Mouse (Mus musculus): ENCODE measurements around the gene Hps3. TPM values are rescaled to one million over a fixed set of nuclear protein-coding genes. Genes with fewer than 3 reads are reported as not detected.
"Not testable (repeated sequence)": the region's sequence is repeated elsewhere in the genome, so short reads cannot be mapped to it uniquely, and the experiment has no call there.

The Hps3 gene
- polyA plus RNA-seq, 1 experiment from 2014 or later: 10.0 TPM

DNA sequence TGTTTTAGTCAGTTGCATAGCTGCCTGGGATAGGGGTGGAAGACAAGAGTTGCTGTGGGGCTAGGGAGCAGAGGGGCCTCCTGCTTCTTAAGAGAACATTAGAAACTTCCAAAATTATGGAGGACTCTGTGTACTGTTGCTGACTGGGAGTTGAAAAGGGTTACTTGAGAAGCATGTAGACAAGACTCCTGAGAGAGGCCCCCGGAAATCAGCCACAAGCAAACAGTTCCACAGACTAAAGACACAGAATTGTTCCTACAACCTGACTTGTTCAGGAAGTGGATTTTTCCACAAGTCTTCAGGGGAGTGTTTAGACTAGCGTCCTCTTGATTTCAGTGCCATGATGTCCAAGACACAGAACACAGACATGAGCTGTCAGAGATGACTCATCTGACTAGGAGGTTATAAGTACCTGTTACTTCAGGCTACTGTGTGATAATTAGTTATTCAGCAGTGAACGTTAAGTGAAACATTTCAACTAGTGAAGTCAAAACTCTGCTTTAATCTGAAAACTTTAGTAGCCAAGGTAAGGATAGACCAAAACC, 74.5 kb downstream of the Hps3 start:
- H3K4me1 ChIP-seq: peaks cover 13% of the 10 kb centered on the region
- no peak overlapping the region for H3K4me3 ChIP-seq
- 62% methylated on average over 3 of the region's 3 CpGs for WGBS
- no peak overlapping the region for H3K4me2 ChIP-seq (replicated peaks)
- H3K9ac ChIP-seq: no peak overlapping the region
- no peaks in the 10 kb centered on the region for H3K27me3 ChIP-seq
- no peaks in the 10 kb centered on the region for H3K9me3 ChIP-seq
- H3K27ac ChIP-seq: no peak overlapping the region
- H3K36me3 ChIP-seq: no peaks in the 10 kb centered on the region
- no peak for ATAC-seq (ENCODE audit: low FRiP score, low read depth)

GRCm38 (mm10) chr3:19958983-19959382, 76.1 kb downstream of the Hps3 start:
- H3K9ac ChIP-seq: no peak overlapping the region
- H3K27ac ChIP-seq: no peak overlapping the region
- H3K4me1 ChIP-seq: peaks cover 24% of the 10 kb centered on the region
- no peak overlapping the region for H3K4me3 ChIP-seq
- H3K4me2 ChIP-seq (replicated peaks): no peak overlapping the region
- H3K9me3 ChIP-seq: no peaks in the 10 kb centered on the region
- no peaks in the 10 kb centered on the region for H3K36me3 ChIP-seq
- no peak for ATAC-seq (ENCODE audit: low FRiP score, low read depth)
- WGBS: 83% methylated on average over 1 of the region's 1 CpGs
- H3K27me3 ChIP-seq: no peaks in the 10 kb centered on the region

DNA sequence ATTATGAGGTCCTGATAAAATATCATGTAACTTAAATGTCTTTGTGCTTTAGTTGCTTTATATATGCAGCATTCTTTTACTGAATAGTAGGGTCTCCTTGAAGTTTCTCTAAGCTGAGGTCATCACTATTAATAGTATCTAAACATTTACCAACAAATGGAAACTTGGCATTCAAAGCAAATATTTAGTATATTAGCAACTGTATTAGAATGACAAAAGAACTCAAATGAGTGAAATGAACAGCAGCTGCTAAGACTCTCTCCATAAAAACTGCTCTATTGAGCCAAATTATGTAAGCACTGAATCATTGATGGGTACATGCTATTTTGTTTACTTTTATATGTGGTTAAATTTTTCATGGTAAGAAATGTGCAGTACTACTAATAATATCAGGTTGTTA, 77.1 kb downstream of the Hps3 start:
- Histone ChIP-seq H3K36me3 (no peaks in the 10 kb centered on the region), H3K27ac (no peak overlapping the region), H3K27me3 (no peaks in the 10 kb centered on the region), H3K4me1 (peaks cover 32% of the 10 kb centered on the region), H3K4me3 (no peak overlapping the region), H3K4me2 (replicated peaks) (no peak overlapping the region), H3K9ac (no peak overlapping the region), H3K9me3 (no peaks in the 10 kb centered on the region)
- no peak for ATAC-seq (ENCODE audit: low FRiP score, low read depth)

DNA sequence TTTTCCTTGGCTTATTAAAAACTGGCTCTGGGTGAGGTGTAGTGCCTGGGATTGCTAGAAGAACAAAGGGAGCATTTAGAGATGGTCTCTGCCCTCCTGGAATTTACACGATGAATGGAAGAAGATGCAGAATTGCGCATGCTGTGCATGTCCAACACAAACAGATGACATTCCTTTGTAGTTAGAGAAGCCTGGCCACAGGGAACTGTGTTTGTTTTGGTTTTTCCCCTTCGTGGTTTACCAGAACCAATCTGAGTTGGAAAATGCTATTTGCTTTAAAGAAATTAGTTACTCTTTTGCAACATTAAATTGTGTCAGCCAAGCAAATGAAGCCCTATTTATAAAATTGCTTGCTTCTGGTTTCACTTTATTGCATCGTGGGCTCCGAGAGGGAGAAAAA, 78.2 kb downstream of the Hps3 start, which contains the start of gene Cp:
TSS of gene Cp (plus strand) at position 170 of the 400 bp plus-strand sequence.
- no peak for ATAC-seq (ENCODE audit: low FRiP score, low read depth)
- Histone ChIP-seq H3K27ac (no peak within 1 kb of the TSS), H3K4me2 (replicated peaks) (no peak within 1 kb of the TSS), H3K4me3 (no peak within 1 kb of the TSS), H3K36me3 (no peaks in the 10 kb centered on the region), H3K27me3 (no peaks in the 10 kb centered on the region), H3K4me1 (peaks cover 32% of the 10 kb centered on the region), H3K9me3 (no peaks in the 10 kb centered on the region), H3K9ac (no peak within 1 kb of the TSS)
- WGBS: 40% methylated on average over 5 of the region's 5 CpGs

GRCm38 (mm10) chr3:19953865-19954264, 81.2 kb downstream of the Hps3 start:
- WGBS: 50% methylated on average over 3 of the region's 3 CpGs

DNA sequence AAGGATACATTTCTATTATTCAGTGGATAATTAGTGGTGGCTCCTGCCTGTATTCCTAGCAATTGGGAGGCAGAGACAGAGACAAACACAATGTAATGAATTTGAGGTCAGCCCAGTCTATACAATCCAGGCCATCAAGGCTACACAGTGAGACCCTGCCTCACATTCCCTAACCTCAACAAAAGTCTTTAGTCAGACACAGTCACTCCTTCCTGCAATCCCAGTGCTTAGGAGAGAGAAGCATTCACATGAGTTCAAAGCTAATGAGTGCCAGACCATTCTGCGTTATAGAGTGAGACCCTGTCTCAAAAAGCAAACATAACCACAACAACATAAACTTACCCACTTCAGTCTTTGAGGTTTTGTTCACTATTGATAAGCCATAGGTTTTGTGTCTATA, 81.7 kb downstream of the Hps3 start:
- H3K36me3 ChIP-seq: no peaks in the 10 kb centered on the region
- no peak overlapping the region for H3K9ac ChIP-seq
- 54% methylated on average over 1 of the region's 1 CpGs for whole genome bisulfite sequencing
- no peak overlapping the region for H3K4me2 ChIP-seq (replicated peaks)
- no peak overlapping the region for H3K27ac ChIP-seq
- no peaks in the 10 kb centered on the region for H3K9me3 ChIP-seq
- H3K4me3 ChIP-seq: no peak overlapping the region
- peaks cover 24% of the 10 kb centered on the region for H3K4me1 ChIP-seq
- H3K27me3 ChIP-seq: no peaks in the 10 kb centered on the region
- no peak for ATAC-seq (ENCODE audit: low FRiP score, low read depth)

More at GRCm38 (mm10) chr3:19953865-19954264, 81.2 kb downstream of the Hps3 start:
- H3K27me3 ChIP-seq: no peaks in the 10 kb centered on the region
- H3K4me3 ChIP-seq: no peak overlapping the region
- peaks cover 24% of the 10 kb centered on the region for H3K4me1 ChIP-seq
- peak; percentile 54 for ATAC-seq (ENCODE audit: low FRiP score, low read depth)
- H3K9ac ChIP-seq: no peak overlapping the region
- no peak overlapping the region for H3K4me2 ChIP-seq (replicated peaks)
- no peaks in the 10 kb centered on the region for H3K9me3 ChIP-seq
- H3K36me3 ChIP-seq: no peaks in the 10 kb centered on the region
- no peak overlapping the region for H3K27ac ChIP-seq

DNA sequence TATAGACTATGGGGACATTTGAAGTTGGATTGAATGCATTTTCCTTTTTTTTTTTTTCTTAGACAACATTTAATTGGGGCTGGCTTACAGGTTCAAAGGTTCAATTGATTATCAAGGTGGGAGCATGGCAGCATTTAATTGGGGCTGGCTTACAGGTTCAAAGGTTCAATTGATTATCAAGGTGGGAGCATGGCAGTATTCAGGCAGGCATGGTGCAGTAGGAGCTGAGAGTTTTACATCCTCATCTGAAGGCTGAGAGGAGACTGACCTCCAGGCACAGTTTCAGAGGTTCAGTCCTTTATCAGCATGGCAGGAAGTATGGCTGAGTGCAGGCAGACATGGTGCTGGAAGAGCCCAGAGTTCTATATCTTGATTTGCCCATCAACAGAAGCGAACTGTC, 85.7 kb downstream of the Hps3 start:
- H3K27ac ChIP-seq; H3K4me2 ChIP-seq (replicated peaks); H3K27me3 ChIP-seq; H3K36me3 ChIP-seq; H3K9ac ChIP-seq; H3K9me3 ChIP-seq; ATAC-seq (ENCODE audit: low FRiP score, low read depth); H3K4me3 ChIP-seq: not testable (repeated sequence)
- WGBS: 97% methylated on average over 1 of the region's 1 CpGs
- H3K4me1 ChIP-seq: peaks cover 12% of the 10 kb centered on the region

GRCm38 (mm10) chr3:19948552-19948951, 86.6 kb downstream of the Hps3 start:
- no peaks in the 10 kb centered on the region for H3K36me3 ChIP-seq
- no peak overlapping the region for H3K4me3 ChIP-seq
- no peak overlapping the region for H3K27ac ChIP-seq
- H3K27me3 ChIP-seq: no peaks in the 10 kb centered on the region
- H3K9ac ChIP-seq: no peak overlapping the region
- peaks cover 4% of the 10 kb centered on the region; the same call in 1 of the 2 replicates for H3K4me1 ChIP-seq
- no peaks in the 10 kb centered on the region for H3K9me3 ChIP-seq
- H3K4me2 ChIP-seq (replicated peaks): no peak overlapping the region
- ATAC-seq (ENCODE audit: low FRiP score, low read depth): no peak

Other genes with a start within 250 kb of the Hps3 start
- 0.39 and 0.75 TPM in 2 replicates for gene Cp, start 78.3 kb downstream of the Hps3 start, polyA plus RNA-seq (2015; fragmentation: Nextera tagmentation; extraction: Ambion mirVana)
- gene Hltf, start 22.5 kb upstream of the Hps3 start, polyA plus RNA-seq (2015; fragmentation: Nextera tagmentation; extraction: Ambion mirVana): 15.6 and 17.2 TPM in 2 replicates
- gene Gyg, start 120.0 kb upstream of the Hps3 start, polyA plus RNA-seq (2015; fragmentation: Nextera tagmentation; extraction: Ambion mirVana): 46.6 and 47.2 TPM in 2 replicates
- 28.0 and 31.8 TPM in 2 replicates for gene Cpa3, start 206.9 kb upstream of the Hps3 start, polyA plus RNA-seq (2015; fragmentation: Nextera tagmentation; extraction: Ambion mirVana)
- 0.15 TPM in 1 of 2 replicates, not detected in the other for gene Cpb1, start 240.4 kb upstream of the Hps3 start, polyA plus RNA-seq (2015; fragmentation: Nextera tagmentation; extraction: Ambion mirVana)